Mouse (Mus musculus): ENCODE data around the gene Pde8b.

DNA sequence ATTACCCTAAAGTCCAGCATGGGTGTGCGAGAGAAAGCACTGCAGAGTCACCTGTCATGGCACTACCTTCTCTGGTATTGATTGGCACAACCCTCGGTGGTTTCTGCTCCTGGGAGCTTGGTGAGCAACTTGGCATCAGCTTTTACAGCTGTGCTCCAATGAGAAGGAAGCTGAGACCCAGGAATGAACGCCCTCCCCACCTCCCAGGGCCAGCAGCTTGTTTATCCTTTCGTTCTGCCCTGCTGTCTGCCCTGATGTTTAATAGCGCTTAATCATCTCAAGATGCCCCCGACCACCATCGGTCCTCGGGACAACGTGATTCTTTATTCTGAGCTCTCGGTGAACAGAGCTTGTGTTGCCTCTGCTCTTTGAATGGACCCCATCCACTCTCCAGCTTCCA is 122.8 kb downstream of the Pde8b start:
- TF ChIP-seq CTCF (IDR thresholded peaks at IDR 0.05; ENCODE audit: borderline replicate concordance, insufficient read depth, low read depth, low read length) (no peak), POLR2A (IDR thresholded peaks at IDR 0.05; ENCODE audit: borderline replicate concordance, insufficient read depth, low read length) (no peak)
